Mouse (Mus musculus): ENCODE data around the gene Cxcl17. TPM values are rescaled to one million over a fixed set of nuclear protein-coding genes. Genes with fewer than 3 reads are reported as not detected.

Cxcl17 gene
- polyA plus RNA-seq, 1 experiment from 2014 or later: 0.10 TPM

DNA sequence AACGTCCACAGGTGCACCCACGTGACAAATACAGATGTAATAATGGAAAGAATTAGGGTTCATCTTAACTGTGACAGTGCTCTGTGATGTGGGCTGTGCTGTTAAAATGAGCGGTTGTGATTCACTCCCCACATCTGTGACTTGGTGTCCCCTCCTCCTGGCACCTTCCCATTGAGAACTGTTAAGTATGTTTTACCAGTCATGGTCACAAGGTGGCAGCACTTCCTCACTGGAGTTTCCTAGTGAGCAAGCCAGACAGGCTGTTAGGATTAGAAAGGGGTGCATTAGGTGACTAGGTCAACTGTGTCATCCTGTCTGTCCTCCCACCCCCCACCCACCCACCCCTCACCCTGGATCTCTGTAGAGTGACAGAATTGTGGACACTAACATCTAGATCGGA is 11.7 kb upstream of the Cxcl17 start:
- peak; percentile 78 for TF ChIP-seq CTCF (IDR thresholded peaks at IDR 0.05)
- DNase-seq (ENCODE audit: low read depth, low spot score) (no peak), ATAC-seq (no peak)
- ChIA-PET POLR2A (no interaction called here), CTCF (interaction anchor here (1.4 to 1.8 kb wide), 3 partner anchors 55 to 176 kb away, joined by 6 to 9 read pairs (median 6); no protein-coding TSS in a partner anchor)
- in situ Hi-C loops (cut with MboI; ENCODE audit: low pct_unique_long_range_greater_than_20kb): no loop called here
- no peaks in the 10 kb centered on the region for H3K27me3 ChIP-seq

DNA sequence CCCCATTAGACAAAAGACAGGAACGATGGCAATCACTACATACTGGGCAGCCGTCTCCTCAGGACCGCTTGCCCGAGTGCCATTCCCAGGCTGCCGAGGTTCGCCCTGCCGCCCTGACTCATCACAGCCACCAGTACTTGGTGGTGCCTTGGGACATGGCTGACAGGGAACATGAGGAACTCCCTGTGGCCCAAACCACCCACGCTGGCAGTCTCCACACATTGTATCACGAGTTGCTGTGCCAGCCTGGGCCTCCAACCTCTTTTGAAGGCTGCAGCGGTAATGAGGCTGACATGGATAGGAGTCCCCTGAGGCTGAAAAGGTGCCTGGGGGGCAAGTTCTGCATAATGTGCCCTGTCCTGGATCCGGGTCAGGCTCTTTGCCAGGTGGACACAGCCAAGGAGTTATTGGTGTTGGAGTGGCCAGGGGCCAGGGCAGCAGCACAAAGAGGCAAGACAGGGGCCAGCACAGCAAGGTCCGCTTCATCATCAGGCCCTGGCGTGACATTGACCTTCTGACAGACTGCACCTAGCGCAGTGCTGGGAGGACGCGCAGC is 9.7 kb upstream of the Cxcl17 start:
- POLR2A ChIA-PET: no interaction called here
- no peak for TF ChIP-seq CTCF (IDR thresholded peaks at IDR 0.05)
- ATAC-seq (no peak), DNase-seq (ENCODE audit: low read depth, low spot score) (no peak)
- in situ Hi-C loops (cut with MboI; ENCODE audit: low pct_unique_long_range_greater_than_20kb): no loop called here
- CTCF ChIA-PET: no interaction called here
- no peaks in the 10 kb centered on the region for H3K27me3 ChIP-seq

DNA sequence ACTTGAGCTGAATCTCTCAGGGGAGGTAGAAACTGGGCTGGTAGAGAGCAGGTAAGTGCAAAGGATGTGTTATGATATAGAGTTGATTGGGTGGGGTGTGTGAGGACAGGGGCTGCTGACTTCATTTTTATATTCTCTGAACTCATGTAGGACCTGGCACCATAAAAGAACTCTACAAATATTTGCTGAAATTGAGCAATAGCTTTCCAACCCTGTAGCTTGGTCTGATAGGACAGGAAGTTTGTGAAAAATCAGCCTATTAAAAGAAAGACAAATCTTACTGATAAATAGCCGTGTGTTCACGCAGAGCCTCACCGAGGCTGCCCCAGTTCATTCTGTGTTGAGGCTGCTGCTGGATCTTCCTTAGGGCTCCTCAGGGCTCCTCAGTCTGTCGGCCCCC is 7.3 kb upstream of the Cxcl17 start:
- in situ Hi-C loops (cut with MboI; ENCODE audit: low pct_unique_long_range_greater_than_20kb): no loop called here
- ATAC-seq: no peak

DNA sequence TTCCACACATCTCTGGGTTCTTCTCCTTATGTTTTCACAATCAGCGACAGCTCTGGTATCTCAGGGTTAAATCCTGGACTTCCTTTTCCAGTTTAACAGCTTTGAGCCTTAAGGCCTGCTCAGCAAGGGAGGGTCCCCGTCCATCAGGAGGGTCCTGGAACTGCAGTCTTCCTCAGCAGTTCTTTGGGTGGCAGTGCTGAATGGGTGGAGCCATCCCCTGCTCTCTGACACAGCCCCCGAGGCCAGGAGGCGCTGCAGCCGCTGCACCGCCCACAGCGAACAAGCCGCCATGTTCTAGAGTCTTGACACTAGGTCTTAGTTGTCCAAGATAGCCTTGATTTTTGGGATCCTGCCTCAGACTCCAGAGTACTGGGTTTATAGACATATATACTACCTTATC is 6.8 kb upstream of the Cxcl17 start:
- TF ChIP-seq CTCF (IDR thresholded peaks at IDR 0.05): no peak
- DNase-seq (ENCODE audit: low read depth, low spot score) (no peak), ATAC-seq (no peak)
- POLR2A ChIA-PET: no interaction called here
- H3K27me3 ChIP-seq: no peaks in the 10 kb centered on the region
- in situ Hi-C loops (cut with MboI; ENCODE audit: low pct_unique_long_range_greater_than_20kb): no loop called here
- CTCF ChIA-PET: no interaction called here

More for the DNA sequence above, 7.3 kb upstream of the Cxcl17 start:
- ChIA-PET CTCF (interaction anchor here (0.7 kb wide), 1 partner anchor 11 kb away, joined by 3 read pairs; no protein-coding TSS in a partner anchor), POLR2A (interaction anchor here (0.6 kb wide), 1 partner anchor 10 kb away, joined by 4 read pairs; no protein-coding TSS in a partner anchor)
- TF ChIP-seq CTCF (IDR thresholded peaks at IDR 0.05): no peak
- no peaks in the 10 kb centered on the region for H3K27me3 ChIP-seq
- DNase-seq (ENCODE audit: low read depth, low spot score): no peak

DNA sequence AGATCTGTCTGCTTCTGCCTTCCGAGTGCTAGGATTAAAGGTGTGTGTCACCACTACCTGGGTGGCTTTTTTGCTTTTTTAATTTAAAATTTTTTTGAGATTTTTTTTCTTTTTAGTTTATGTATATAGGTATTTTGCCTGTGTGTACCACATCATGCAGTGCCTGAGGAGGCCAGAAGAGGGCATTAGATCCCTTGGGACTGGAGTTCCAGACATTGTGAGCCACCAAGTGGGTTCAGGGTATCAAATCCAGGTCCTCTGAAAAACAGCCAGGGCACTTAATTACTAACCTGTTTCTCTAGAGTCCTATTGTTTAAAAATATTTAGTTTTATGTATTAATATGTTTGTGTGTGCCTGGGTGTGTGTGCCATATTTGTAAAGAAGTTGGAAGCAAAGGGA is 4.9 kb upstream of the Cxcl17 start:
- ChIA-PET CTCF (interaction anchor here (1.0 kb wide), 1 partner anchor 13 kb away, joined by 4 read pairs; no protein-coding TSS in a partner anchor), POLR2A (no interaction called here)
- no peak for ATAC-seq
- no peak for DNase-seq (ENCODE audit: low read depth, low spot score)
- peak; percentile 79 for TF ChIP-seq CTCF (IDR thresholded peaks at IDR 0.05)
- H3K27me3 ChIP-seq: no peaks in the 10 kb centered on the region
- in situ Hi-C loops (cut with MboI; ENCODE audit: low pct_unique_long_range_greater_than_20kb): no loop called here

DNA sequence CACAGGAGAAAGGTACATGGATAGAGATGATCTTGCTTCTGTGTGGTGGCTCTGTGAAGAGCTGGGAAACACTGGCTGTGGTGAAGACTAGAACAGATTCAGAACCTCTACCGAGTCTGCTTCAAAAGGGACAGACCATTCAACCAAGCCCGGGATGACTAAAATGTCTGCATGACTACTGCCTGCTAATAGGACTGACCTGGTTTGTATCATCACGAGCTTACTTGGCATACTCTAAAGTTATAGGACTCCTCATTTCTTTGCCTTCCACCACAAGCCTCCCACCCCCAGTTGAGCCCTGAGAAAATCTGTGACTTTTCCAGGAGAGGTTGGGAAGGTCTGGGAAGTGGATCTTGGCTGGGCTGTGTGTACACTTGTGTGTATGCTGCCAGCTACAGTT is 825 bp downstream of the Cxcl17 start:
- POLR2A ChIA-PET: no interaction called here
- CTCF ChIA-PET: interaction anchor here (1.0 to 3.1 kb wide), 2 partner anchors 9 to 32 kb away, joined by 3 to 14 read pairs; no protein-coding TSS in a partner anchor
- in situ Hi-C loops (cut with MboI; ENCODE audit: low pct_unique_long_range_greater_than_20kb): no loop called here
- TF ChIP-seq CTCF (IDR thresholded peaks at IDR 0.05): no peak
- H3K27me3 ChIP-seq: no peaks in the 10 kb centered on the region
- DNase-seq (ENCODE audit: low read depth, low spot score) (no peak), ATAC-seq (no peak)

DNA sequence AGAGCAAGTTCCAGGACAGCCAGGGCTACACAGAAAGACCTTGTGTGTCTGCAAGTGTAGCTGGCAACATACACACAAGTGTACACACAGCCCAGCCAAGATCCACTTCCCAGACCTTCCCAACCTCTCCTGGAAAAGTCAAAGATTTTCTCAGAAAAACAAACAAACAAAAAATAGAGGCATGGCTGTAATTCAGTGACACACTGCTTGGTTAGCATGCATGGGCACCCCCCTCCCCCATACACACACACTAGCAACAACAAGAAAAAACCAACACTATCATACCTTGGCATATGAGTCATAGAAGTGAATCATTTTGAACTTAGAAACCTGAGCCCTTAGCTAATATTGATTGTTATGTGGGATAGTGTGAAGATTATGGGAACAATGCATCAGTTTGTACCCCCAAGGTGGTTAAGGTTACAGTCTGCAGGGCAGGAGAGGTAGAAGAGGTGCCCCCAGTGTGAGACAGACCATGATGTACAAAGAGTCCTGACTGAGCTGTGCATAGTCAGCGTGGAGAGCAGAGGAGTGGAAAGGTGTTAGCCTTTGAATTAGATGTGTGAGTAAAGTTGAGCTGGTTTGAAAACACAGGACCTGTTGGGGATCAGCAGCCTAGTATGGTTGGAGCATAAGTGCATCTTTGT is 1.6 kb downstream of the Cxcl17 start:
- in situ Hi-C loops (cut with MboI; ENCODE audit: low pct_unique_long_range_greater_than_20kb): no loop called here

DNA sequence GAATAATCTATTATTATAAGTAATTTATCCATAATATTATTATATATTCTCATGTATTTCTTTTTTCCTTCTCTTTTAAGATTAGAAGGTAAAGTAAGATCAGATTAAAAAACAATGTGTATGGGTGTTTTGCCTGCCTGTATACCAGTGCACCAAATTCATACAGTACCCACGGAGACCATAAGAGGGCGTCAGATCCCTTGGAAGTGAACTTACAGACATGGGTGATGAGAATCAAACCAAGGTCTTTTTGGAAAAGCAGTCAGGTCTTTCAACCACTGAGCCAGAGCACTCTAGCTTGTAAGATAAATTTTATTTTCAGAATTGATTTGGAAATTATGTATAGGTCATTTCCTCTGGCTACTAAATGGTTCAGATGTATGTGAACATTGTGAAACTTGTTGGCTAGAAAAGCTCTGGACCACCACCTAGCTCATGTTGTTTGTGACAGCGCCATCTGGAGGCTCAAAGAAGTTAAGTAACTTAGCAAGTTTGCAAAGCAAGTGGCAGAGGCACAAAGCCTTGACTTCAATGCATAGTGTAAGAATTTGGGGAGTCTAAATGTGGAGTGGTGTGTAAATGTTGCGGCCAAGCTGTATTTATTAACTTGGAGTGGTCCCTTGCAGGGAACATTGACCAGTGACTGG is 3.4 kb downstream of the Cxcl17 start:
- H3K27me3 ChIP-seq: no peaks in the 10 kb centered on the region
- no peak for DNase-seq (ENCODE audit: low read depth, low spot score)
- ATAC-seq: no peak
- POLR2A ChIA-PET: interaction anchor here (0.6 kb wide), 1 partner anchor 11 kb away, joined by 4 read pairs; no protein-coding TSS in a partner anchor
- TF ChIP-seq CTCF (IDR thresholded peaks at IDR 0.05): peak; percentile 70
- CTCF ChIA-PET: interaction anchor here (0.8 to 2.1 kb wide), 18 partner anchors 9 to 303 kb away, joined by 3 to 10 read pairs (median 3); partner anchors contain the start of genes Dedd2, Lipe, Megf8 and Zfp526
- in situ Hi-C loops (cut with MboI; ENCODE audit: low pct_unique_long_range_greater_than_20kb): no loop called here

More for the DNA sequence above, 1.6 kb downstream of the Cxcl17 start:
- no peaks in the 10 kb centered on the region for H3K27me3 ChIP-seq
- DNase-seq (ENCODE audit: low read depth, low spot score) (no peak), ATAC-seq (peak; percentile 74)
- CTCF ChIA-PET: interaction anchor here (1.0 to 3.1 kb wide), 3 partner anchors 8 to 113 kb away, joined by 3 to 14 read pairs (median 6); no protein-coding TSS in a partner anchor
- TF ChIP-seq CTCF (IDR thresholded peaks at IDR 0.05): no peak
- POLR2A ChIA-PET: no interaction called here

DNA sequence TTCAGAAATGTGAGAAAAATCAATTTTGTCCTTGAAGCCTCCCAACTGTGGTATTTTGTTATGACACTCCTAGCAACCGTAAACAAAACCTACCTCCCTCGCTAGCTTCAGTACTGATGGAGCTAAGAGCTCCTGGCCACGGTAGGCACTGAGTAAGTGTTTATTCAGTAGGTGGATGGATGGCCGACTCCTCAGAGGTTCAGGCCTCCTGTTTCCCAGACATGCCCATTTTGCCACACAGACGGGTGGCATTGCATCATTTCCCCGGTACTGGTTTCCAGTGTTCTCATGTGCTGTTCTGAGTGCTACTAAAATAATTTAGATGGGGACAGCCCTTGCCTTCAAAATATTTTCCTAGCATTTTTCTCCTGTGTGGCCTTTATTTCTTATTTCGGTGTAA is 6.2 kb downstream of the Cxcl17 start:
- in situ Hi-C loops (cut with MboI; ENCODE audit: low pct_unique_long_range_greater_than_20kb): no loop called here
- ATAC-seq: no peak
- CTCF ChIA-PET: no interaction called here
- POLR2A ChIA-PET: no interaction called here
- no peak for DNase-seq (ENCODE audit: low read depth, low spot score)
- no peak for TF ChIP-seq CTCF (IDR thresholded peaks at IDR 0.05)
- H3K27me3 ChIP-seq: no peaks in the 10 kb centered on the region

DNA sequence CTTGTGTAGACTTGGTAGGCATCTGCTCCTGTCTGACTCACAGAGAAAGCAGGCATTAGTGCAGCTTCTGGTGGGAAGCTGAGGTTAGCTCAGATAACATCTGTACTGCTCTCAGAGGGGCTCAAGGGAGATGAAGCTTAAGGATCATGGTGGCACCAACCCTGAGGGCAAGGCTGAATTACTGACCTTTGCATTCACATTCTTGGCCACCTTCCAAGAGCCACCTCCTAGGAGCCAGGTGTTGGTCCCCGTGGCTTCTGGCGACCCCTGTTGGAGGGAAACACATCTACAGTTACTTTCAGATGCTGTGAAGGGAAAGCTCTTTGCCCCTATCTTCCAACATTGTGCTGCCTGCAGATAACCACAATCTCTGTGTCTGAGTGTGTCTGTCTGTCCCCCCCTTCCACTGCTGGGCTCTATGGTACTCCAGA is 10.0 kb downstream of the Cxcl17 start:
- ATAC-seq (peak; percentile 65), DNase-seq (ENCODE audit: low read depth, low spot score) (peak; percentile 75)
- in situ Hi-C loops (cut with MboI; ENCODE audit: low pct_unique_long_range_greater_than_20kb): no loop called here
- ChIA-PET CTCF (interaction anchor here (0.6 to 2.9 kb wide), 21 partner anchors 10 to 164 kb away, joined by 3 to 20 read pairs (median 4); partner anchors contain the start of genes Cxcl17, Megf8 and Pafah1b3), POLR2A (interaction anchor here (0.9 to 1.5 kb wide), 3 partner anchors 13 to 215 kb away, joined by 3 to 5 read pairs (median 3); no protein-coding TSS in a partner anchor)
- no peaks in the 10 kb centered on the region for H3K27me3 ChIP-seq
- TF ChIP-seq CTCF (IDR thresholded peaks at IDR 0.05): peak; percentile 89
